Mouse (Mus musculus): ENCODE data around the gene Shcbp1l.

DNA sequence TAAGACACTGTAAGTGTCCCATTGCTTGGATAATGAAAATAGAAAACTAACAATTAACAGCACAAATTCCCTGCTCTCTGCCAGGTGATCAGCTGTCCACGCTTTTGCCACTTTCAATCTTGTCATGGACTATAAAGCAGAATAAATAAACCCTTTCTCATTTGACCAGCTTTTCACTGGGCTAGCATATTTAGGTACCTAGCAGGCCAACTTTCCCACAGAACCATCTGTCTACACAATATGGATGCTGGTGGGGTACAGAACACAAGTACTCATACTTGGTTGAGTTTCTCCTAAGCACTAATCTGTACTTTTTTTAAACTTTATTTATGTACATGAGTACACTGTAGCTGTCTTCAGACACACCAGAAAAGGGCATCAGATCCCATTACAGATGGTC, 54.3 kb downstream of the Shcbp1l start:
- TF ChIP-seq POLR2A (IDR thresholded peaks at IDR 0.05; ENCODE audit: insufficient read depth, low read depth, low read length), result no peak
- no peak for TF ChIP-seq CTCF (IDR thresholded peaks at IDR 0.05; ENCODE audit: insufficient read depth, low read depth, low read length)
